Mouse (Mus musculus) hindbrain, embryonic 11.5 days (tissue): ENCODE measurements around the gene Marveld2. TPM values are rescaled to one million over a fixed set of nuclear protein-coding genes. Genes with fewer than 3 reads are reported as not detected.

Experiments used
- ATAC-seq: fragments of 200-750 bp; cut with Nextera tagmentation; 2 replicates; pipeline ENCODE4 v1.8.0; 2017; ENCODE audit warnings: mild to moderate bottlenecking, moderate TSS enrichment, moderate library complexity; ENCODE audit not compliant: low FRiP score
- DNase-seq: peaks from one replicate; pipeline ENCODE4 v3.0.0-alpha.2; 2015; ENCODE audit warnings: low spot score
- H3K27ac ChIP-seq: fragments of 300-500 bp; sonication (generic); 2 replicates; pipeline ENCODE4 v1.5.1; 2014; ENCODE audit warnings: mild to moderate bottlenecking, low read depth, low read length
- H3K27me3 ChIP-seq: fragments of 300-500 bp; sonication (generic); 2 replicates; pipeline ENCODE4 v1.6.1; 2014; ENCODE audit warnings: mild to moderate bottlenecking, low read length, moderate library complexity, mixed read lengths; ENCODE audit not compliant: control insufficient read depth, insufficient read depth
- H3K36me3 ChIP-seq: fragments of 300-500 bp; sonication (generic); 2 replicates; pipeline ENCODE4 v1.6.1; 2014; ENCODE audit warnings: mild to moderate bottlenecking, low read length, moderate library complexity, mixed read lengths; ENCODE audit not compliant: control insufficient read depth, insufficient read depth
- H3K4me1 ChIP-seq: fragments of 300-500 bp; sonication (generic); replicated peaks from 2 replicates; pipeline ENCODE4 v1.6.1; 2014; ENCODE audit warnings: low read length, mixed read lengths; ENCODE audit not compliant: control insufficient read depth, insufficient read depth
- H3K4me2 ChIP-seq: fragments of 300-500 bp; sonication (generic); replicated peaks from 2 replicates; pipeline ENCODE4 v1.6.1; 2014; ENCODE audit warnings: mild to moderate bottlenecking, low read depth, low read length
- H3K4me3 ChIP-seq: fragments of 300-500 bp; sonication (generic); 2 replicates; pipeline ENCODE4 v1.5.1; 2014; ENCODE audit warnings: low read depth, low read length
- H3K9ac ChIP-seq: fragments of 300-500 bp; sonication (generic); 2 replicates; pipeline ENCODE4 v1.6.1; 2014; ENCODE audit warnings: low read depth, low read length
- H3K9me3 ChIP-seq: fragments of 300-500 bp; sonication (generic); 2 replicates; pipeline ENCODE4 v1.6.1; 2016; ENCODE audit warnings: low read length; ENCODE audit not compliant: control insufficient read depth
- WGBS: fragments of 180-500 bp; shearing (Covaris S2); extraction: QIAGEN DNeasy Blood & Tissue Kit; methylation state at CpG from one replicate; pipeline ENCODE4 v1.1.7; 2014; 5-methylcytosine and 5-hydroxymethylcytosine counted together
- polyA plus RNA-seq: library from polyadenylated mRNA; unstranded; fragments of >200 nt; fragmentation: Nextera tagmentation; extraction: Ambion mirVana; gene quantifications from 2 replicates; pipeline ENCODE4 v1.2.1, GENCODE M21; 2014

The Marveld2 gene
- polyA plus RNA-seq, 1 experiment from 2014 or later, result 3.1 TPM

- Histone ChIP-seq H3K9me3 (no peaks in the 10 kb centered on the region), H3K4me2 (no peak overlapping the region), H3K4me3 (no peak overlapping the region), H3K27me3 (no peaks in the 10 kb centered on the region), H3K27ac (no peak overlapping the region), H3K4me1 (no peaks in the 10 kb centered on the region), H3K9ac (no peak overlapping the region), H3K36me3 (no peaks in the 10 kb centered on the region)
- no peak for ATAC-seq
- no peak for DNase-seq
- 87% methylated on average over 11 of the region's 12 CpGs for WGBS
These were observed 28.1 kb downstream of the Marveld2 start for GRCm38 (mm10) chr13:100588646-100589045.

GRCm38 (mm10) chr13:100582144-100582543, 34.6 kb downstream of the Marveld2 start:
- no peak for DNase-seq
- no peak overlapping the region for H3K4me3 ChIP-seq
- no peak for ATAC-seq
- H3K9ac ChIP-seq, result no peak overlapping the region
- H3K4me1 ChIP-seq, result no peaks in the 10 kb centered on the region
- no peak overlapping the region for H3K4me2 ChIP-seq
- no peaks in the 10 kb centered on the region for H3K9me3 ChIP-seq
- no peaks in the 10 kb centered on the region for H3K27me3 ChIP-seq
- no peaks in the 10 kb centered on the region for H3K36me3 ChIP-seq
- 47% methylated on average over 6 of the region's 6 CpGs for WGBS
- no peak overlapping the region for H3K27ac ChIP-seq

GRCm38 (mm10) chr13:100581701-100582100, 35.1 kb downstream of the Marveld2 start:
- no peak overlapping the region for H3K4me2 ChIP-seq
- ATAC-seq (no peak), DNase-seq (no peak)
- no peaks in the 10 kb centered on the region for H3K4me1 ChIP-seq
- H3K9ac ChIP-seq, result no peak overlapping the region
- no peak overlapping the region for H3K4me3 ChIP-seq
- 36% methylated on average over 3 of the region's 3 CpGs for WGBS
- H3K9me3 ChIP-seq, result no peaks in the 10 kb centered on the region
- no peaks in the 10 kb centered on the region for H3K27me3 ChIP-seq
- no peak overlapping the region for H3K27ac ChIP-seq
- H3K36me3 ChIP-seq, result no peaks in the 10 kb centered on the region

GRCm38 (mm10) chr13:100579951-100580350, 36.8 kb downstream of the Marveld2 start:
- ATAC-seq (no peak), DNase-seq (no peak)
- Histone ChIP-seq H3K27me3 (no peaks in the 10 kb centered on the region), H3K4me2 (no peak overlapping the region), H3K4me1 (no peaks in the 10 kb centered on the region), H3K9me3 (no peaks in the 10 kb centered on the region), H3K9ac (no peak overlapping the region), H3K4me3 (no peak overlapping the region), H3K36me3 (no peaks in the 10 kb centered on the region), H3K27ac (no peak overlapping the region)

GRCm38 (mm10) chr13:100579220-100579619, 37.6 kb downstream of the Marveld2 start:
- Histone ChIP-seq H3K4me3 (no peak overlapping the region), H3K27ac (no peak overlapping the region), H3K9me3 (no peaks in the 10 kb centered on the region), H3K4me1 (no peaks in the 10 kb centered on the region), H3K9ac (no peak overlapping the region), H3K27me3 (no peaks in the 10 kb centered on the region), H3K36me3 (no peaks in the 10 kb centered on the region), H3K4me2 (no peak overlapping the region)
- no peak for ATAC-seq
- WGBS, result 70% methylated on average over 3 of the region's 3 CpGs
- DNase-seq, result no peak

GRCm38 (mm10) chr13:100575950-100576349, 40.8 kb downstream of the Marveld2 start:
- H3K9me3 ChIP-seq, result no peaks in the 10 kb centered on the region
- no peak overlapping the region for H3K27ac ChIP-seq
- no peak overlapping the region for H3K4me3 ChIP-seq
- no peak overlapping the region for H3K4me2 ChIP-seq
- no peaks in the 10 kb centered on the region for H3K36me3 ChIP-seq
- H3K4me1 ChIP-seq, result no peaks in the 10 kb centered on the region
- ATAC-seq (no peak), DNase-seq (no peak)
- 71% methylated on average over 2 of the region's 2 CpGs for WGBS
- H3K9ac ChIP-seq, result no peak overlapping the region
- no peaks in the 10 kb centered on the region for H3K27me3 ChIP-seq

GRCm38 (mm10) chr13:100570713-100571112, 46.1 kb downstream of the Marveld2 start:
- no peaks in the 10 kb centered on the region for H3K9me3 ChIP-seq
- H3K4me3 ChIP-seq, result no peak overlapping the region
- no peaks in the 10 kb centered on the region for H3K4me1 ChIP-seq
- no peak for DNase-seq
- ATAC-seq, result no peak
- H3K36me3 ChIP-seq, result no peaks in the 10 kb centered on the region
- H3K4me2 ChIP-seq, result no peak overlapping the region
- H3K9ac ChIP-seq, result no peak overlapping the region
- 70% methylated on average over 2 of the region's 2 CpGs for WGBS
- H3K27ac ChIP-seq, result no peak overlapping the region
- H3K27me3 ChIP-seq, result no peaks in the 10 kb centered on the region

- ATAC-seq (no peak), DNase-seq (no peak)
- 96% methylated on average over 1 of the region's 1 CpGs for WGBS
- H3K9me3 ChIP-seq, result no peaks in the 10 kb centered on the region
- H3K9ac ChIP-seq, result no peak overlapping the region
- no peaks in the 10 kb centered on the region for H3K27me3 ChIP-seq
- H3K27ac ChIP-seq, result no peak overlapping the region
- H3K4me1 ChIP-seq, result no peaks in the 10 kb centered on the region
- H3K36me3 ChIP-seq, result no peaks in the 10 kb centered on the region
- no peak overlapping the region for H3K4me3 ChIP-seq
- no peak overlapping the region for H3K4me2 ChIP-seq
These were observed 48.4 kb downstream of the Marveld2 start for GRCm38 (mm10) chr13:100568359-100568758.

- Histone ChIP-seq H3K4me2 (no peak overlapping the region), H3K9me3 (no peaks in the 10 kb centered on the region), H3K4me3 (no peak overlapping the region), H3K27ac (no peak overlapping the region), H3K27me3 (no peaks in the 10 kb centered on the region), H3K4me1 (no peaks in the 10 kb centered on the region), H3K9ac (no peak overlapping the region), H3K36me3 (no peaks in the 10 kb centered on the region)
- ATAC-seq (no peak), DNase-seq (no peak)
- WGBS, result 82% methylated on average over 9 of the region's 9 CpGs
These were observed 57.3 kb downstream of the Marveld2 start for GRCm38 (mm10) chr13:100559449-100559848.
